Mouse (Mus musculus) activated CD4-positive, CD25-positive, alpha-beta regulatory T cell, adult 4 months (primary cell): ENCODE data around the gene Dtx3l. TPM values are rescaled to one million over a fixed set of nuclear protein-coding genes. Genes with fewer than 3 reads are reported as not detected.
A peak's percentile ranks its signal among the peaks of the same experiment; 100 is the strongest.
"Not testable (repeated sequence)": the region's sequence is repeated elsewhere in the genome, so short reads cannot be mapped to it uniquely, and the experiment has no call there.

Source experiments
- ATAC-seq: one replicate; pipeline ENCODE4 v1.8.0; 2017
- polyA plus RNA-seq, 2 experiments: library from polyadenylated mRNA; unstranded; fragments of 100-300 nt; shearing (Covaris generic); gene quantifications; one replicate each; pipeline ENCODE4 v1.2.1; 2017

The Dtx3l gene
- polyA plus RNA-seq, 2 experiments from 2014 or later, result 61.6 to 62.8 TPM

DNA sequence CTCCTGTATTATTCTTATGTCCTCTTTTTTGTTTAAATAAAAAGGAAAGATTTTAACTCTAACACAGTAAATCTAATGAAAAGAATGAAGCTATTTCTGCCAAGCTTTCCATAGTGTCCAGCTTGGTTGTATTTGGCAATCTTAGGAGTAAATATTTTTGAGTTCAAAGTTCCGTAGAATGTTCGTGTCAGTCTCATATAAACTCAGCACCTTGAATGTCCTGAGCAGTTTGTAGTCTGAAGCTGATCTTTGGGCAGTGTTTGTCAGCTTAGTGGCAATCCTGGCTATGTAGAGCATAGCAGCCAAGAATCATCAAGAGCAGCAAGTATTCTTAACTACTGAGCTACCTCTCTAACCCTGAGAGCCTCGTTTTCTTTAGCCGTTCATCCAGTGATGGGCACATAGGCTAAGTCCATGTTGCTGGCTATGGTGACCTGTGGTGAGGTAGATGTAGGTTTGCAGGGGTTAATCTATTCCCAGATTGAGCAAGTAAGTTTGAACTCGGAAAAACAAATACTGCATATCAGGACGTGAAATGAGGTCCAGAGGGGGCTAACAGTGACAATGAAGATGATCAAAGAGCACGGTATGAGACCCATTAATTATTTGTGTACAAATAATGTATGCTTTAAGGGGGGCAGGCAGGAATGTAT lies 15.3 kb downstream of the Dtx3l start:
- no peak for ATAC-seq

DNA sequence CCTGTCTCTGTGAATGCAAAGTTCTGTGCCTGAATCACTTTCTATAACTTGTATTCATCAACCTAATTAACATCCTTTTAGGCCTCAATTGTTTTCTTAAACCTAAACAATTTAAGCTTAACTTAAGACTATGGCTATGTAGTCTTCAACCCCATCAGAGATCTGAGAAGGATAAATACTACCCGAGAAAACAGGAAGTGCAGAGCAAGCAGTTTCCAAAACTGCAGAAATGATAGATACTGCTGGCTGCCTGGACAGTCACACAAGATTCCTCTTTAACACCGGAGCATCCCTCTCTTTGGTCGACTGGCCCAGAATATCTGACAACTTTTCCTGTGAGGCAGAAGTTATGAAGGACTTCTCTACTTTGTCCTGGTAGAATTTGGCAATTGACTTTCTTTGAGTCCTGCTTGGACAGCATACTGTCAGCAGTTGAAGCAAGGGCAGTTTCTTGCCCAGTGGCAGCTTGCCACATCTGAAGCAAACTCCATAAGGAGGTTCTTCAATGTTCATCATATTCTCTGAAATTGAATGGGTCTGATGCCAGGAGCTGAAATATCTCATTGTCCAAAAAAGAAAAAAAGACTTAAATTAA lies 16.6 kb downstream of the Dtx3l start:
- ATAC-seq, result no peak

DNA sequence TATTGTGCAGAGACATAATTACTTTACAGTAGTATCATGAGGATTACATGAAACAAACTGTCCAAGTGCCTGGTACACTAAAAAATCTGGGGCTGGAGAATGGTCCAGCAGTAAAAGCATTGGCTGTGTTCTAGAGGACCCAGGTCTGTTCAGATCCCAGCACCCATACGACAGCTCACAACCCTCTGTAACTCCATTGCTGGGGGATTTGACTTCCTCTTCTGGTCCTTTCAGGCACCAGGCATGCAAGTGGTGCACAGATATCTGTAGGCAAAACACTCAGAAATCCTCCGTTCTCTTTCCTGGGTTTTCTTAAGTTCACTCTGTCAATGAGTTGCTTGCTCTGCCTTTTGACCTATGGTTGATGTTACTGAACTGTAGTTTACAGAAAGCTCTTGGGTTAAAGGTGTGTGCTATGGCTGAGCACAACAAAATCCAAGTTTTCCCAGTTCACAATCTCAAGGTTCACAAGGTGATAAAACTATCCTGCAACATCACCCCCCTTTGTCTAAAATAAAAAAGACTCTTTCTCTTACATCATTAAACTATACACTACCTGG lies 17.2 kb downstream of the Dtx3l start:
- ATAC-seq, result no peak

DNA sequence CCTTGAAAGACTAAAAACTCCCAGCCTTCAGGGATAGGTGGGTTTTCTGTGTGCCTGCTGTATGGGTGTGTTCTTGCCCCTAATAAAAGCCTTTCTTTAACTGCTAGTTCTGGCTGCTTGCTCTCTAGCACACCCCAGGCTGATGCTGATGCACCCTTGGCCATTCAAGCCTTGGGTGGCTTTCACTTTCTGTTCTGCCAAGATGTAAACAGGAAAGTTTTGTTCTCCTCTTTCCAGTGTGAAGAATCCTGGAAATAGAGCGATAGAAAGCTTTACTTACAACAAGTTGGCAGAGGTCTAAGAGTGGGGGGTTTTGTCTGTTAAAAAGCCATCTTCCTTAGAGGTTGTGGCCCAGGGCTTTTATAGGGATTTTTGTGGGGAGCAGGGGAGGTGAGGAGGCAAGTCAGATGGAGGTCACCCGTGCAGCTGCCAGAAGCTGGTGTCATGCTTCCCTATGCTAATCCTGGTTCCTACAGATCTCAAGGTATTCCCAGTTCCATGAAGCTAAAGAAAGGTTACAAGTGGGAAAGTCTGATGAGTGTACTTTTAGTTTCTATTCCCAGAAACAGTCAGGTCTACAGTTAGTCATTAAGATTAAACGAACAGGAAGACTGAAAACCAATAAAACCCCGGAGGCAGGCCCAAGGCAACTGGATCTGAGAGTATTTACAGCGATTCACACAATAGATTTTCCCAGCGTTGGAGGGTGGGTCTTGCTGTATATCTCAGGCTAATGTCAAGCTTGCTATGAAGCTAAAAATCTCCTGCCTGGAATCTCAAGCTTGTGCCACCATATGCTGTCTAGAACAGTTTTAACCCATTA lies 20.0 kb downstream of the Dtx3l start:
- peak; percentile 94 for ATAC-seq

GRCm38 (mm10) chr16:35914301-35914700 lies 24.6 kb downstream of the Dtx3l start:
- ATAC-seq, result no peak

DNA sequence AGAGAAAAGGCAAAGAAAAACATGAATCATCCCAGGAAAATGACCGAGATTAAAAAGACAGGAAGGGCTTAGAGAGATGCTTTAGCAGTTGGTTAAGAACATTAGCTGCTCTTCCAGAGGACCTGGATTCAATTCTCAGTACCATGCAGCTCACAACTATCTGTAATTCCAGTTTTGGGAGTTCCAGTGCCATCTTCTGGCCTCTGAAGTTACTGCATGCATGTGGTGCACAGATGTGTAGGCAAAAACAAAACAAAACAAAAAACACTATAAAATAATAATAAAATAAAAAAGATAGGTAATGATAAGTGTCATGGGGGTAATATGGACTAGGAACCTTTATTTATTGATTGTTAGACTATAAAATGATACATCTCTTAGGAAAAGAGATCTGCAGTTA lies 25.4 kb downstream of the Dtx3l start:
- peak; percentile 46 for ATAC-seq

DNA sequence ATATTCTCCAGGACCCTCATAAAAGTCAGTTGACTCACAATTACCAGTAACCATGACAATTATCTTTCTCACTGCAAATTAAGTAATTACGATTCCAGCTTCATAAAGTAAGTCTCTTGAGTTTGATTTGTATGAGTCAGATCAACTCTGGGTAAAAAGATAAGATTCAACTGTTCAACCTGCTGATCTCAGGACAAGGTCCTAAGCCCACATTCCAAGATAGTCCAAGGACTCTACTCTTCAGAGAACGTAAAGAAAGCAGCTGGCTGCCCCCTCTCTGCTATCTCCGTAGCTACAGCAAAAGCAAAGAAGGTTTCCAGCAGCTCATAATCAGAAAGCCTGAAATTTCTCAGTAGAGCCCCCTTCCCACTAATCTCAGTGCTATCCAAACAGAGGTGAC lies 27.5 kb downstream of the Dtx3l start:
- ATAC-seq, result no peak

DNA sequence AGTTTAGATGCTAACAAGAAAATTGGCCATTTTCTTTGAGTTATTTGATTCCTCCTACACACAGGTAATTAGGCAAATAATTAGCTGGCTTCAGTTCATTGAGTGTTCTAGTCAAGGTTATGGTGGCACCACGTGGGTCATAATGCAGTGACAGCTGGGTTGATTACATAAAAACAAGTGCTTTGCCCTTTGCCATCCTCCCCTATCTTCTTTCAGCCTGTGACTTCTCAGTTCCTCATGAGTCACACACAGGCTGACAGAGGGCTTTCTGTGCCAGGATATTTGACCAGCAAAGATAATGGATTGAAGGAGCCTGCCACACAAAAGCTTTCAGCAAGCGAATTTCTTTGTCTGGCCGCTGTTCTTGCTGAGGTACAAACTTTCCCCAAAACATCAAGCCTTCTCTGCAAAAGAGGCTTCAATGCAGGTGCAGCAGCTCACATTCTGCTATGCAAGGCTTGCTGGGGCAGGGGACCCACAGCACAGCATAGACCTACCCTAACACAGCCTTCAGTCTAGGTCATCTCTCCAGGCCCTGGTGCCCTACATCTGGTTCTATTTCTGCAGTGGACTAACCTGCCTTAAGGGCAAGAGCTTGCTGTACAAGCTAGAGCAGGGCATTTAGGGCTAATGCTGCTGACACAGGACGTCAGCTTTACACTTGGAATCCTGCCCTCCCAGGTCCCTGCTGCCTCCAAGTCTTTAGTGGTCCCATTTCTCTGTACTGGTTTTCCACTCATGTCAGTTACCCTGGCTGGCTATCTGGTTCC lies 31.3 kb downstream of the Dtx3l start:
- no peak for ATAC-seq

- ATAC-seq, result no peak
Observed at GRCm38 (mm10) chr16:35906887-35907286, 32.1 kb downstream of the Dtx3l start.

- no peak for ATAC-seq
Observed at GRCm38 (mm10) chr16:35905819-35906485, 33.0 kb downstream of the Dtx3l start.

- ATAC-seq, result peak; percentile 74
Observed at GRCm38 (mm10) chr16:35905355-35905754, 33.6 kb downstream of the Dtx3l start.

- ATAC-seq, result no peak
Observed at GRCm38 (mm10) chr16:35904121-35904736, 34.7 kb downstream of the Dtx3l start.

DNA sequence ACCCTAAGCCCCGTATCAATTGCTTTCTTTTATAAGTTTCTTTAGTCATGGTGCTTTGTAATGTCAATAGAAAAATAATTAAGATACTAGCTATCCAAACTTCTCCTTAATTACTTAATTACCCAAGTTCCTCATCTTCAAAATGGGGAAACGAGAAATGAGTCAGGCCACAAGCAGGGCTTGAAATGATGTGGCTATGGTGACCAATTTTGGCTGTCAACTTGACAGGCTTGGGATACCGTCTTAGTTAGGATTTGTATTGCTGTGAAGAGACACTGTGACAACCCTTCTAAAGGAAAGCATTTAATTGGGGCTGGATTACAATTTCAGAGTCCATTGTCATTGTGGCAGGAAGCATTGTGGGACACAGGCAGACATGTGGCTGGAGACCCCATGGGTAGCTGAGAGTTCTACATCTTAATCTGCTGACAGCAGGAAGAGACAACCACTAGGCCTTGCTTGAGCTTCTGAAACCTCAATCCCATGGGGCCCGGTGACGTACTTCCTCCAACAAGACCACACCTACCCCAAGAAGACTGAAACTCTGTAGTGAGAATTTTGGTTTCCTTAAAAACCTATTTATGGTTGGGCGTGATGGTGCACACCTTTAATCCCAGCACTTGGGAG lies 35.8 kb downstream of the Dtx3l start:
- no peak for ATAC-seq

GRCm38 (mm10) chr16:35900541-35900940 lies 38.4 kb downstream of the Dtx3l start:
- no peak for ATAC-seq

- no peak for ATAC-seq
Observed at GRCm38 (mm10) chr16:35894997-35895396, 44.0 kb downstream of the Dtx3l start.

DNA sequence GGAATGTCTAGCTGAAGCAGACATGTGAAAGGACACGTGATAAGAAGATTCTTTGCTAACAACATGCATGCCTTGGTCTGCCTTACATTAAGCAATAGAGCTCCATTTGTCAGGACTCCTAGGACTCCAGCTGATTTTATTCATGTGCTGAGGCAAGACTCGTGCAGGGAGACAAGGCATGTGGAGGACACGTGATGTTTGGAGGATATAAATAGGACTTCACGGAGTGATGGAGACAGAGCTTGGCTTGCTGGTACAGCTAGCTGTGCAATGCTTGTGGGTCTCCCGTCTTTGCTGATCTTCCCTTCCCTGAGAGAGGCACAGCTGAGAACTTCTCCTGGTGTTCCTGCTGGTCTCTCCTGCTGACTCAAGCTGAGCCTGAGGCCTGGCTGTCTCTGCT lies 47.3 kb downstream of the Dtx3l start:
- not testable (repeated sequence) for ATAC-seq

- no peak for ATAC-seq
Observed at GRCm38 (mm10) chr16:35890645-35891044, 48.3 kb downstream of the Dtx3l start.

- ATAC-seq, result no peak
Observed at GRCm38 (mm10) chr16:35888910-35889309, 50.0 kb downstream of the Dtx3l start.

- ATAC-seq, result no peak
Observed at GRCm38 (mm10) chr16:35888174-35888573, 50.8 kb downstream of the Dtx3l start.
